Mouse (Mus musculus) heart, embryonic 13.5 days (tissue): ENCODE measurements at regions not wholly inside any gene's neighbourhood (a gene's known extent, or its start where the extent isn't known, plus 50 kb on each side); places are given as distances from the start of the nearest gene placed in this dataset.
"Not testable (repeated sequence)": the region's sequence is repeated elsewhere in the genome, so short reads cannot be mapped to it uniquely, and the experiment has no call there.

ENCODE experiments used
- ATAC-seq: fragments of 200-750 bp; cut with Nextera tagmentation; 2 replicates; pipeline ENCODE4 v1.8.0; 2017; ENCODE audit warnings: moderate TSS enrichment; ENCODE audit not compliant: insufficient number of reproducible peaks, low FRiP score, low TSS enrichment; ENCODE audit errors: extremely low read depth
- H3K27ac ChIP-seq: fragments of 300-500 bp; sonication (generic); replicated peaks from 2 replicates; pipeline ENCODE4 v1.5.1; 2015; ENCODE audit warnings: moderate library complexity, mild to moderate bottlenecking, inconsistent platforms
- H3K27me3 ChIP-seq: fragments of 300-500 bp; sonication (generic); replicated peaks from 2 replicates; pipeline ENCODE4 v1.6.1; 2015; ENCODE audit warnings: mild to moderate bottlenecking, inconsistent platforms
- H3K36me3 ChIP-seq: fragments of 300-500 bp; sonication (generic); 2 replicates; pipeline ENCODE4 v1.6.1; 2015; ENCODE audit warnings: mild to moderate bottlenecking, inconsistent platforms
- H3K4me1 ChIP-seq: fragments of 300-500 bp; sonication (generic); 2 replicates; pipeline ENCODE4 v1.6.1; 2015; ENCODE audit warnings: inconsistent platforms
- H3K4me2 ChIP-seq: fragments of 300-500 bp; sonication (generic); 2 replicates; pipeline ENCODE4 v1.6.1; 2015; ENCODE audit warnings: inconsistent platforms, mild to moderate bottlenecking, moderate library complexity
- H3K4me3 ChIP-seq: fragments of 300-500 bp; sonication (generic); 2 replicates; pipeline ENCODE4 v1.5.1; 2015; ENCODE audit warnings: moderate library complexity, mild to moderate bottlenecking, inconsistent platforms
- H3K9ac ChIP-seq: fragments of 300-500 bp; sonication (generic); 2 replicates; pipeline ENCODE4 v1.6.1; 2015; ENCODE audit warnings: inconsistent platforms, mild to moderate bottlenecking, moderate library complexity
- H3K9me3 ChIP-seq: fragments of 300-500 bp; sonication (generic); 2 replicates; pipeline ENCODE4 v1.6.1; 2016; ENCODE audit warnings: inconsistent platforms
- WGBS: fragments of 180-500 bp; shearing (Covaris S2); methylation state at CpG from one replicate; pipeline ENCODE4 v1.1.7; 2015; ENCODE audit warnings: mixed read lengths; 5-methylcytosine and 5-hydroxymethylcytosine counted together

DNA sequence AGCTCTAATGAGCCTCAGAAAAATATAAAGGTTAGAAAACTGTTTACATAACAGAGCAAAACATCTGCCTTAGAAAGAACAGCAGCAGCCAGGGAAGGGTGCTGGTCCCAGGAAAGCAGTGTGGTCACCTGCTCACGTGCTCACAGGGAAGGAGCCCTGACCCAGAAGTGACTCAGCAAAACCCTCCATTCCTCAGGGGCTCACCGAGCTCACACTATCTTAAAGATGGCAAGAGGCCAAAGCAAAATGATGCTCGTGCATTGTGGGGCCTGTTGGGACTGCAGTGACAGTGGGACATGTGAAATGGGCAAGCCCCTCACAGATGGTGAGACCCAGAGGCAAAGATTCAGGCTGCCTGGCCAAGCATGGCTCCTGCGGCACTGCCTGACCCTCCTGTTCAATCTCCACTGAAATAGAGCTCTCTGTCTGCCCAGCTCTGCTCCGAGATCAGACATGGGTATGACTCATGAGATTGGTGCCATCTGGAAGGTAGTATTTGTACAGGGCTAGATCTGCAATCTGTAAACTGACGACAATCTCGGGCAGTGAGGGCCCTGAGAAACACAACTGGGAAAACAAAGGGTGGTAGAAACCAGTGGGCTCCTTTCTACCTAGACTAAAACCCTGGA is 138.4 kb downstream of the Tcp10c start:
- ATAC-seq, H3K36me3 ChIP-seq, H3K27ac ChIP-seq, H3K4me3 ChIP-seq, H3K4me2 ChIP-seq, H3K27me3 ChIP-seq, H3K9me3 ChIP-seq, H3K9ac ChIP-seq: not testable (repeated sequence)
- peaks cover 31% of the 10 kb centered on the region for H3K4me1 ChIP-seq
- WGBS: 31% methylated on average over 4 of the region's 7 CpGs

DNA sequence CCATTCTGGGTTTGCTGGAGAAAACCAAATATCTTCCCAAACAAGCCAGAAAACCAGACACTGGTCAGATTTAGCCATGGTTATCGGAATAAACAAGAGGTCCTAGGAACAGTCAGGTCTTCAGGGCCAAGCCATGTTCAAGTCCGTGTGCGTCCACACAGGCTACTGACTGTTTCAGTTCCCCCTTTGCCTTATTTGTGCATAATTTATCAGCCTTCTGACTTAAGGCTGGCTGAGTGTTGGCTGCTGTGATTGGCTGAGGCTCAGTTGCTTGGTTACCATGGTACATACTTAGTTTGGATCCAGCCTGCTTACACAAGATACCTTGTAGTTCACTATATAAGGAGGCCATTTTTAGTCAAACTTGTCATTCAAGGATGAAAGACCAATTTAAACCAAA is 139.5 kb downstream of the Tcp10c start:
- H3K9me3 ChIP-seq, ATAC-seq, H3K4me2 ChIP-seq, H3K27ac ChIP-seq, H3K9ac ChIP-seq, H3K4me3 ChIP-seq, H3K36me3 ChIP-seq, H3K27me3 ChIP-seq: not testable (repeated sequence)
- peaks cover 20% of the 10 kb centered on the region for H3K4me1 ChIP-seq
- 83% methylated on average over 3 of the region's 3 CpGs for WGBS

DNA sequence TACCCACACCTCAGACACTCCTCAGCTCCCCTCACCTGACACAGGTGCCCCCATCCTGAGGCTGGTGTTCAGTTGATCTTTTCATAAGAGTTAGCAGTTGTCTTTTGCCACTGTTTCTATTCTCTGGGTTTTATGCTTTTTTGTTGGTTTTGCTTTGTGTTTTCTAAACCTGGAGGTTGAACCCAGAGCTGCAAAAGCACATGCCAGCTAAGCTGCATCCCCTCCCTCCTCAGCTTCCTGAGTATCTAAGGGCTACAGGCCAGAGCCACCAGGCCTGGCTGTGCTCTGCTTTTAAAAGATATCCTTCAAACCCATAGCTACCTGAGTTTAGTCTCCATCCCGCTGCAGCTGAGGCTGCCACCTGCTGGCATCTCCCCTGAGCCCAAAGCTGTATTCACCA is 140.1 kb downstream of the Tcp10c start:
- not testable (repeated sequence) for H3K9me3 ChIP-seq, H3K27me3 ChIP-seq, H3K36me3 ChIP-seq, H3K27ac ChIP-seq, ATAC-seq, H3K4me3 ChIP-seq, H3K4me2 ChIP-seq, H3K9ac ChIP-seq
- H3K4me1 ChIP-seq: peaks cover 14% of the 10 kb centered on the region
- WGBS: 33% methylated on average over 1 of the region's 1 CpGs

DNA sequence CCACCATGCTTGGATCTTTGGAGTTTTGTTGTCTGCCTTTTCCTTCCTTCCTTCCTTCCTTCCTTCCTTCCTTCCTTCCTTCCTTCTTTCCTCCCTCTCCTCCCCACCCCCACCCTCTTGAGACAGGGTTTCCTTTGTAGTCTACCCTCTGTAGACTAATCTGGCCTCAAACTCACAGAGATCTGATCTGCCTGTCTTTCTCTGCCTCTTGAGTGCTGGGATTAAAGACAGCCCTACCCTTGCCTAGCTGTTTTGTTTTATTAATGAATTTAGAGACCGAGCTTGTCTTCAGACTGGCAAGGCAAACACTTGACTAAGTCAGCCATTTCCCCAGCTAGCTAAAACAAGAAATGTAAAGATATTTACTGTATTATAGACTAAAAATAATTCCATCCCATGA is 150.0 kb downstream of the Tcp10c start:
- H3K4me2 ChIP-seq, H3K27ac ChIP-seq, ATAC-seq, H3K27me3 ChIP-seq, H3K9ac ChIP-seq, H3K4me3 ChIP-seq, H3K4me1 ChIP-seq, H3K9me3 ChIP-seq, H3K36me3 ChIP-seq: not testable (repeated sequence)
- WGBS: 79% methylated on average over 1 of the region's 1 CpGs

DNA sequence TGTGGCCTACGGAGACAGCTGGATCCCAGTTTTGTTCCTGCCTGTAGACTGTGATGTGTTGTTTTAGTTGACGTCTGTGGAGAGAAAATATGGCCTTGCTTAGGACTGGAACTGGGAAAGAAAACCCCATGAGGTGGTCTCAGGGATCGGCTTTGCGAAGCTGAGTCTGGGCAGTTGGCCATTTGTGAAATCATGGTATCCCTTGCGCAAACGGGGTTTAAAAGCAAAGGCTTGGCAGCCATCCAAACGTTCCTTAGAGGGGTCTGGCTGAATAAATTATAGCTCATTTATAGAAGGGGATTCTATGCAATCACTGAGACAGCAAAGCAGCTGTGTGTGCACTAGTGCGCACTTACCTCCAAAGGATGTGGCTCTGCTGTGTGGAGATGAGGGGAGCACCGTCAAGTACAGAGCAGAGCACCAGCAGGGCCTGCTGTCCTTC is 150.5 kb downstream of the Tcp10c start:
- H3K4me3 ChIP-seq, ATAC-seq, H3K27ac ChIP-seq, H3K27me3 ChIP-seq, H3K4me2 ChIP-seq, H3K9me3 ChIP-seq, H3K9ac ChIP-seq, H3K36me3 ChIP-seq, H3K4me1 ChIP-seq: not testable (repeated sequence)
- WGBS: 63% methylated on average over 8 of the region's 9 CpGs

DNA sequence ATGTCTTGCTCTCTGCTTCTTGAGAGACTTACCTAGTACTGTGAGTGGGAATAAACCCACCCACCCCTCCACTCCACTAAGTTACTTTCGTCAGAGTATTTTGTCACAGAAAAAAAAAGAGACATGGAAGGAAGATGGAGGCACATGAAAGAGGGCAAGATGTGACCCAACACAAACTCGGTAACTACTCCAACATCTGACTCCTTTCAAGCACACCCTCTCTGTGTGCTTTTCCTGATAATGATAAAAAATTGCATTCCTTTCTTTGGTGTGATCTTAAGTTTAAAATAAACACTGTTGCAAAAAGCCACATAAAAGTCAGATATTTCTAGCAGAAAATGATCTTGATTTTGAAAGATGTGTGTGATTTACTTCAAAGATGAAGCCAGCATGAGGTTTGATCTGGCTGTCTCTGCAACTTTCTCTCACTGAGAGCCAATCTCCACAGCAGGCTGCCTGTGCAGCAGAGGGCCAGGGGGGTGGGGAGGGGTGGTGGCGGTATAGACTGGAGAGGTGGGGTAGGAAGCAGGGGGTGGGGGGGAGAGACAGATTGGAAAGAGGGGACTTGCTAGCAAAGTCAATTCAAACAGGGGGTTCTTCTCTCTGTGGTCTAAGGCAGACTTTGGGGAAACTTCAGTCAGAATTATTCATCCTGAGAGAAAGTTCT is 153.2 kb downstream of the Tcp10c start:
- not testable (repeated sequence) for H3K36me3 ChIP-seq, H3K9ac ChIP-seq, H3K4me1 ChIP-seq, H3K4me2 ChIP-seq, H3K9me3 ChIP-seq, H3K27me3 ChIP-seq, H3K4me3 ChIP-seq, H3K27ac ChIP-seq, ATAC-seq
- 38% methylated on average over 2 of the region's 3 CpGs for WGBS

DNA sequence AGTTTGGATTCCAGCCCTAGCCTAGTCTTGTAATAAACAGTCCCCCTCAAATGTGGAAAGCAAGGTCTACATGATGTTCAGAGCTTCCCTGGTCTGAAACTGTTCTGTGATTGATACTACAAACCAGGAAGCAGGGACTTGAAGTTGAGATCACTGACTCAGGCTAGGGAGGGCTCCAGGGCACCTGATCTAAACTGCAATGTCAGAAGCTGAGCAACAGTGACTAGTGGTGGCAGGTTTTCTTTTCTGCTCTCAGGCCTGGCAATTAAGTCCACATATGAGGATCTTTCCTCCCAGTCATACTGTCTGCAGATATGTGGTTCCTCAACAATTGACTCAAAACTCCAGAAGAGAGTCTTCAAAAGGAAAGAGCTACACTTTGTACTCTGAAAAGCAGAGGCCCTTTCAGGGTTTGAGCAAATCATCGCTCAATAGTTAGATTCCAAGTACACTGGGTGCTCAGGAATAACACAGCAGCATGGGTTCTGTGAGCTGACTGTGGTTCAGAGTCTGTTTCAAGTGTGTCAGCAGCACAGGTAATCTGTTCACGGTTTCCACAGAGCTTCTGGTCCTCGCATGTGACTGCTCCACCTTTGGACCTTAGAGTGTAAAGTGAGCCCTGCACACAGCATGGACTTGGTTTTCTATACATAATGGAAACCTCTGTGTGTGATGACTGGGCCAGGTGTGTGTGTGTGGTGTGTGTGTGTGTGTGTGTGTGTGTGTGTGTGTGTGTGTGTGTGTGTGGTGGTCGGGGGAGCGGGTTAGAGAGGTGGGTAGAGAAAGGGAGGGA is 165.2 kb downstream of the Tcp10c start:
- H3K27ac ChIP-seq, H3K9me3 ChIP-seq, ATAC-seq, H3K36me3 ChIP-seq, H3K4me3 ChIP-seq, H3K4me1 ChIP-seq, H3K4me2 ChIP-seq, H3K9ac ChIP-seq, H3K27me3 ChIP-seq: not testable (repeated sequence)
- 69% methylated on average over 3 of the region's 5 CpGs for WGBS

DNA sequence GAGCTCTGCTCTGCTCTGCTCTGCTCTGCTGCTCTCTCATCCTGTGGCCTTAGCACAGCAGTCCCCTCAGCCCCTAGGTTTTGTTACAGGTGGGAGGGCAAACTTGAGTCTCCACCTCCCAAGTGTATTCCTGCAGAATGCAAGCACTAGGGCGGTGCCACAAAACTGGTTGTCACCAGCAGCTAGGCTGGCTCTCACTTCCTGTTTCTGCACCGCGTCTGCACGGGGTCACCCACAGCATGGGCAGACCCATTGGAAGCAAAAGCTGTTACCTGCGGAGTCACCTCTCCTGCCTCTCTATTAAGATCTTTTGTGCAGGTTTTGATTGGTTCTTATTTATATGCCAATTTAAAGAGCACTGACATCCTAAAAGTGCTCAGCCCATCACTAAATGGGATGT is 178.2 kb downstream of the Tcp10c start:
- H3K9ac ChIP-seq, H3K4me1 ChIP-seq, H3K36me3 ChIP-seq, H3K9me3 ChIP-seq, H3K4me2 ChIP-seq, H3K4me3 ChIP-seq, H3K27ac ChIP-seq, H3K27me3 ChIP-seq: not testable (repeated sequence)
- ATAC-seq: 0 out of 2 replicates have a peak, but pooled peaks have one; percentile 20
- WGBS: 74% methylated on average over 5 of the region's 5 CpGs

DNA sequence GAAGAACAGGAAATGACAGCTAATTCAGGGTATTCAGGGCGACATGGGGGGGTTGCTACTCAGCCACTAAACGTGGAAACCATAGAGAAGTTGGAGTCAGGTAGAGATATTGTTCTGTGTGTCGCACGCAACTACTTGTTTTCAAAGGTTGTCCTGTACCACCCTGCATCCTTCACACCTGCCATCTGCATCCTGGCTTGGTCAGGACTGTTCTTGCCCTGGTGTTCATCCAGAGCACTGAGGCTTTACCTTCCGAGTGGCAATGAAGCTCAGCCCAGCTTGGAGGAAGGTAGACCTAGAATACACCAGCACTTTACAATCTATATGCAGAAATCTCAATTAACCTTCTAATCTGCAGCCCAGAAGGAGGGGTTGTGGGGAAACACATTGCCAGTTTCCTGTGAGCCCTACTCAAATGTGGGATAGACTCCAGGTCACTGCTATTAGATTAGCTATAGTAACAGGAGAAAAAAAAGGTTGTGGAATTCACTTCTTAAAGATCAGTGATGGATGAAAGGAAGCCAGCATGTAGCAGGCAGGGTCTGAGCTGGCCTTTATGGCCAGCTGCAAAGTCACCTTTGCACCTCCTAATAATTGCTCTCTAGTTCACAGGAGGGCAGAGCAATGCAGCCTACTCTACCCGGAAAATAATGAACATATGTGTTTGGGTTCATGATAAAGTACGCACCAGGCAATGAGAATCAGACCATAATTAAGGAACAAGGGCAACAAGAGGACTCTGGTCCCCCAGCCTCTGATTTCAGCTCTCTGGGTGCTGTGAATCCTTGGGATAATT is 186.3 kb downstream of the Tcp10c start:
- Histone ChIP-seq H3K27me3 (no peaks in the 10 kb centered on the region), H3K27ac (no peak overlapping the region), H3K4me3 (no peak overlapping the region), H3K4me1 (0 out of 2 replicates have a peak, but pooled peaks cover 3% of the 10 kb centered on the region), H3K9me3 (peaks cover 56% of the 10 kb centered on the region), H3K36me3 (no peaks in the 10 kb centered on the region), H3K9ac (no peak overlapping the region), H3K4me2 (no peak overlapping the region)
- WGBS: 68% methylated on average over 7 of the region's 7 CpGs
- ATAC-seq: no peak

DNA sequence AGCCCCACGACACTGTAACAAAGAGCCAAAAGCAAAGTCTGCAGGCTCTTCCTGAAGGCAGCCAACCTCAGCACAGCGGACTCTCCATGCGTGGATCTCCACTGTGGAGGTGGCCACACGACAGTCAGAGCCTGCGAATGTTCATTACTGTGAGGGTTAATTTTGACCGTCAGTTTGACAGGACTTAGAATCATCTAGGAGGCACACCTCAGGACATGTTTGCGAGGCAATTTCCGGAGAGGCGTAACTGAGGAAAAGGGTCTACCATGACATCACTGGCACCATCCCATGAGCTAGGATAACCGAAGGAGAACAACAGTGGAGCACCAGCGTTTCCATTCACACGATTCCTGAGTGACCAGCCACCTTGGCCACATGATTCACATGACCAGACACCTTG is 186.9 kb downstream of the Tcp10c start:
- ATAC-seq: no peak
- H3K4me1 ChIP-seq: 0 out of 2 replicates have a peak, but pooled peaks cover 3% of the 10 kb centered on the region
- H3K27ac ChIP-seq: no peak overlapping the region
- H3K9ac ChIP-seq: no peak overlapping the region
- H3K9me3 ChIP-seq: peaks cover 60% of the 10 kb centered on the region
- no peak overlapping the region for H3K4me3 ChIP-seq
- no peaks in the 10 kb centered on the region for H3K27me3 ChIP-seq
- H3K36me3 ChIP-seq: no peaks in the 10 kb centered on the region
- 58% methylated on average over 12 of the region's 12 CpGs for WGBS
- H3K4me2 ChIP-seq: no peak overlapping the region

DNA sequence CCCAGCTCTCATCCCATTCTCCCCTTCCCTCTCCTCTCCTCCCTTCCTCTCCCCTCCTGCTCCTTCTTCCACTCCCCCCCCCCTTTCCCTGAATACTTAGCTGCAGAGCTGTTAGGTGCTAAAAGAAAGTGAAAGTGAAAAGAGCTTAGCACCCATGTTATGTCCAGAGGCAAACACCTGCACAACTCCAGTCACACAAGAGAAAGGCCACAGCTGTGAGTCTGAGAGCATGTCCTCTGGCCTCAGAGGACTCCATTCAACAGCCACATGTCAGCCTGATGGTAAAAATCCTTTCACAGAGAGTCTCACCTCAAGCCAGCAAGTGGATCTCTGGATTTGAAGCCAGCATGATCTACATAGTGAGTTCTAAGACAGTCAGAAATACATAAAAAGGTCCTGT is 187.9 kb downstream of the Tcp10c start:
- Histone ChIP-seq H3K9me3 (peaks cover 70% of the 10 kb centered on the region), H3K27ac (no peak overlapping the region), H3K36me3 (no peaks in the 10 kb centered on the region), H3K4me1 (0 out of 2 replicates have a peak, but pooled peaks cover 3% of the 10 kb centered on the region), H3K9ac (no peak overlapping the region), H3K4me3 (no peak overlapping the region), H3K4me2 (no peak overlapping the region), H3K27me3 (no peaks in the 10 kb centered on the region)
- no peak for ATAC-seq
